In genomic region chr10:81643449-81644055, GRCm38 (mm10) we compare ENCODE assay signal across 8 mouse cellular contexts. TPM values are rescaled to one million over a fixed set of nuclear protein-coding genes. Genes with fewer than 3 reads are reported as not detected.
DNase-seq lines count a peak whose midpoint lies in the region; ATAC-seq and TF ChIP-seq lines count a peak whose summit lies in the region.

No protein-coding gene starts in this region.

- peak overlapping the region; percentile 92 for H3K4me2 ChIP-seq in lung, embryonic 16.5 days (ENCODE audit: low read depth, low read length)

- peak; percentile 26 to 62 (median 35); a peak in 4 of 6 replicates for TF ChIP-seq CTCF in MEL (IDR thresholded peaks at IDR 0.05 in 2 of 3, conservative IDR thresholded peaks at IDR 0.05 in 1 of 3; ENCODE audit: control insufficient read depth in 1 of 3, insufficient read depth in 1 of 3, low read depth in 2 of 3, low read length in 3 of 3, poor library complexity in 1 of 3, severe bottlenecking in 1 of 3)
- TF ChIP-seq CTCF in cerebellum, adult 2 months (IDR thresholded peaks at IDR 0.05; ENCODE audit: borderline replicate concordance, insufficient read depth, low read depth, low read length) = peak; percentile 43; the same call in 1 of the 2 replicates

- ATAC-seq in hematopoietic stem cell, adult 5-6 weeks (replicated peaks in 1 of 2; ENCODE audit: insufficient read depth in 1 of 2, low FRiP score in 2 of 2, low TSS enrichment in 1 of 2, low read depth in 1 of 2, poor library complexity in 2 of 2, severe bottlenecking in 2 of 2) = peak; percentile 70 to 77
- peak; percentile 93 for ATAC-seq in lung, embryonic 16.5 days (ENCODE audit: low read depth)

- no peak for TF ChIP-seq EP300 in MEL (IDR thresholded peaks at IDR 0.05; ENCODE audit: low read depth in 1 of 2, low read length in 2 of 2)

- TF ChIP-seq POLR2A in MEL (IDR thresholded peaks at IDR 0.05; ENCODE audit: control insufficient read depth in 1 of 2, insufficient read depth in 1 of 2, low read depth in 1 of 2, low read length in 2 of 2, poor library complexity in 1 of 2) = peak; percentile 63 to 90
- no peak; the same call in none of the 2 replicates for TF ChIP-seq POLR2A in cerebellum, adult 2 months (IDR thresholded peaks at IDR 0.05; ENCODE audit: borderline replicate concordance, insufficient read depth, low read length)

- peaks cover 3% of the 10 kb centered on the region; the same call in 1 of the 2 replicates for H3K79me2 ChIP-seq in MEL (ENCODE audit: control insufficient read depth, insufficient read depth, low read length, poor library complexity)

- H3K9ac ChIP-seq in MEL (ENCODE audit: control insufficient read depth, low read depth, low read length, poor library complexity, severe bottlenecking) = peak overlapping the region; percentile 82
- peak overlapping the region; percentile 97 for H3K9ac ChIP-seq in lung, embryonic 16.5 days (ENCODE audit: low read length)

- WGBS in cerebellum, adult 2 months = under 1% methylated on average over 74 of the region's 75 CpGs
- WGBS in lung, embryonic 16.5 days = under 1% methylated on average over 75 of the region's 75 CpGs

- TF ChIP-seq RAD21 in MEL (IDR thresholded peaks at IDR 0.05; ENCODE audit: low read depth, low read length) = peak; percentile 24

- H3K4me1 ChIP-seq in MEL (ENCODE audit: control insufficient read depth in 1 of 2, insufficient read depth in 2 of 2, low read length in 2 of 2) = peaks cover 2 to 15% of the 10 kb centered on the region in 2 experiments; a peak in 3 of 4 replicates
- H3K4me1 ChIP-seq in cerebellum, adult 2 months (ENCODE audit: control insufficient read depth, insufficient read depth, low read length) = peaks cover 22% of the 10 kb centered on the region
- H3K4me1 ChIP-seq in lung, embryonic 16.5 days (replicated peaks; ENCODE audit: control insufficient read depth, insufficient read depth, low read length) = peaks cover 12% of the 10 kb centered on the region

- no peaks in the 10 kb centered on the region for H3K9me3 ChIP-seq in MEL (replicated peaks; ENCODE audit: insufficient read depth, low read length)
- no peaks in the 10 kb centered on the region for H3K9me3 ChIP-seq in lung, embryonic 16.5 days (ENCODE audit: control insufficient read depth, low read length)

- H3K27ac ChIP-seq in MEL (ENCODE audit: control insufficient read depth, low read depth, low read length) = peak overlapping the region; percentile 76
- H3K27ac ChIP-seq in cerebellum, adult 2 months (ENCODE audit: insufficient read depth, low read length) = peak overlapping the region; percentile 98
- peak overlapping the region; percentile 96 for H3K27ac ChIP-seq in lung, embryonic 16.5 days (ENCODE audit: low read length)

- peaks cover 0 to 6% of the 10 kb centered on the region in 2 experiments; a peak in 1 of 4 replicates for H3K36me3 ChIP-seq in MEL (ENCODE audit: control insufficient read depth in 1 of 2, insufficient read depth in 2 of 2, low read length in 2 of 2)
- no peaks in the 10 kb centered on the region for H3K36me3 ChIP-seq in lung, embryonic 16.5 days (ENCODE audit: control insufficient read depth, insufficient read depth, low read length)

- peak overlapping the region; percentile 55 to 93 for H3K4me3 ChIP-seq in MEL (ENCODE audit: control insufficient read depth in 1 of 2, insufficient read depth in 1 of 2, low read depth in 2 of 2, low read length in 2 of 2)
- H3K4me3 ChIP-seq in cerebellum, adult 2 months (replicated peaks; ENCODE audit: insufficient read depth, low read depth, low read length) = peak overlapping the region; percentile 83
- H3K4me3 ChIP-seq in lung, embryonic 16.5 days (ENCODE audit: low read length) = peak overlapping the region; percentile 85

- H3K27me3 ChIP-seq in MEL (ENCODE audit: control insufficient read depth in 1 of 2, insufficient read depth in 2 of 2, low read length in 2 of 2) = no peaks in the 10 kb centered on the region
- H3K27me3 ChIP-seq in cerebellum, adult 2 months (ENCODE audit: control insufficient read depth, insufficient read depth, low read length) = no peaks in the 10 kb centered on the region
- no peaks in the 10 kb centered on the region for H3K27me3 ChIP-seq in lung, embryonic 16.5 days (ENCODE audit: control insufficient read depth, insufficient read depth, low read depth, low read length)

- peak; percentile 98 for DNase-seq in MEL (ENCODE audit: low read depth, low spot score)
- peak; percentile 98 to 99 for DNase-seq in cerebellum, adult 2 months
- peak; percentile 97 for DNase-seq in forelimb bud, embryonic 11.5 days (ENCODE audit: low read depth, low spot score)
- DNase-seq in layer of hippocampus, adult 9-10 months (ENCODE audit: low spot score) = peak; percentile 79
- peak; percentile 94 for DNase-seq in ovary, postnatal 10 days (ENCODE audit: low spot score)
- peak; percentile 94 to 97 for DNase-seq in thymus, postnatal 10 days (ENCODE audit: low spot score in 2 of 2)

TF ChIP-seq in MEL, 35 proteins besides CTCF, POLR2A, EP300 and RAD21 (continues in another document):
- no peak for TF ChIP-seq GATA1 (IDR thresholded peaks at IDR 0.05; ENCODE audit: low read depth, low read length)
- TF ChIP-seq MAFK (IDR thresholded peaks at IDR 0.05; ENCODE audit: borderline replicate concordance, low read depth, low read length) = no peak
- peak; percentile 73 for TF ChIP-seq ETS1 (IDR thresholded peaks at IDR 0.05; ENCODE audit: low read depth, low read length)
- TF ChIP-seq KAT2A (conservative IDR thresholded peaks at IDR 0.05; ENCODE audit: low read depth, low read length) = no peak; the same call in 1 of the 2 replicates
- peak; percentile 70 for TF ChIP-seq SIN3A (IDR thresholded peaks at IDR 0.05; ENCODE audit: low read length)
- no peak for TF ChIP-seq ZKSCAN1 (IDR thresholded peaks at IDR 0.05; ENCODE audit: low read depth, low read length)
- peak; percentile 84 for TF ChIP-seq ZMIZ1 (IDR thresholded peaks at IDR 0.05; ENCODE audit: low read depth, low read length)
- peak; percentile 67 for TF ChIP-seq TBP (IDR thresholded peaks at IDR 0.05; ENCODE audit: low read depth, low read length)
- TF ChIP-seq BHLHE40 (IDR thresholded peaks at IDR 0.05; ENCODE audit: borderline replicate concordance, low read depth, low read length) = peak; percentile 60; the same call in 1 of the 2 replicates
- no peak for TF ChIP-seq CHD1 (IDR thresholded peaks at IDR 0.05; ENCODE audit: low read depth, low read length)
- TF ChIP-seq JUND (IDR thresholded peaks at IDR 0.05; ENCODE audit: low read depth, low read length) = no peak
- peak; percentile 43 to 87; a peak in 3 of 4 replicates for TF ChIP-seq USF2 (IDR thresholded peaks at IDR 0.05; ENCODE audit: borderline replicate concordance in 1 of 2, insufficient read depth in 1 of 2, low read depth in 1 of 2, low read length in 2 of 2)
- TF ChIP-seq SMC3 (IDR thresholded peaks at IDR 0.05; ENCODE audit: low read depth, low read length) = peak; percentile 50
- TF ChIP-seq MXI1 (IDR thresholded peaks at IDR 0.05; ENCODE audit: low read depth, low read length) = peak; percentile 90
- no peak for TF ChIP-seq RCOR1 (IDR thresholded peaks at IDR 0.05; ENCODE audit: low read depth, low read length)
- peak; percentile 99 for TF ChIP-seq USF1 (IDR thresholded peaks at IDR 0.05; ENCODE audit: low read depth, low read length)
- TF ChIP-seq POLR2AphosphoS5 (IDR thresholded peaks at IDR 0.05; ENCODE audit: borderline replicate concordance, low read depth, low read length) = no peak
- no peak for TF ChIP-seq E2F4 (IDR thresholded peaks at IDR 0.05; ENCODE audit: borderline replicate concordance, low read depth, low read length)
- TF ChIP-seq MAZ (IDR thresholded peaks at IDR 0.05; ENCODE audit: low read depth, low read length) = peak; percentile 43; the same call in 1 of the 2 replicates
- TF ChIP-seq MYC (IDR thresholded peaks at IDR 0.05; ENCODE audit: low read depth, low read length) = peak; percentile 95; the same call in 1 of the 2 replicates

RNA-seq across cellular contexts. Expression of gene Gm10778, which starts 5.3 kb away (rescaled TPM):
- 3.5 and 3.9 TPM in 2 replicates for total RNA-seq in MEL (2012; rRNA removed)
- 1 to 10 TPM in 1 of 2 experiments, not detected in 1; 2.0 TPM for polyA plus RNA-seq in MEL (2012; ENCODE audit: insufficient read depth in 1 of 2, insufficient read length in 2 of 2, low read depth in 1 of 2, low replicate concordance in 2 of 2, missing spikeins in 1 of 2)
- 3.8 and 4.2 TPM in 2 replicates for polyA plus RNA-seq in cerebellum, adult 2 months (2012; rRNA removed)
- 5.6 and 9.9 TPM in 2 replicates for total RNA-seq in hematopoietic stem cell, adult 5-6 weeks (2017)
- polyA plus RNA-seq in lung, embryonic 16.5 days (2015; fragmentation: Nextera tagmentation; extraction: Ambion mirVana) = 4.8 and 5.0 TPM in 2 replicates

RNA-seq across cellular contexts. Expression of gene Ankrd24, which starts 15.2 kb away (rescaled TPM):
- total RNA-seq in MEL (2012; rRNA removed) = 3.2 and 4.5 TPM in 2 replicates
- polyA plus RNA-seq in MEL (2012; ENCODE audit: insufficient read depth in 1 of 2, insufficient read length in 2 of 2, low read depth in 1 of 2, low replicate concordance in 2 of 2, missing spikeins in 1 of 2) = 10 to 100 TPM in 1 of 2 experiments, not detected in 1; 14.6 TPM
- 121 and 130 TPM in 2 replicates for polyA plus RNA-seq in cerebellum, adult 2 months (2012; rRNA removed)
- total RNA-seq in hematopoietic stem cell, adult 5-6 weeks (2017) = 3.5 and 8.1 TPM in 2 replicates
- 8.5 and 9.2 TPM in 2 replicates for polyA plus RNA-seq in lung, embryonic 16.5 days (2015; fragmentation: Nextera tagmentation; extraction: Ambion mirVana)

RNA-seq across cellular contexts. Expression of gene Sirt6, which starts 16.0 kb away (rescaled TPM):
- 8.2 and 10.5 TPM in 2 replicates for total RNA-seq in MEL (2012; rRNA removed)
- polyA plus RNA-seq in MEL (2012; ENCODE audit: insufficient read depth in 1 of 2, insufficient read length in 2 of 2, low read depth in 1 of 2, low replicate concordance in 2 of 2, missing spikeins in 1 of 2) = 10 to 100 TPM in 1 of 2 experiments, not detected in 1; 38.2 TPM
- polyA plus RNA-seq in cerebellum, adult 2 months (2012; rRNA removed) = 35.4 and 38.5 TPM in 2 replicates
- 2.8 and 3.1 TPM in 2 replicates for total RNA-seq in hematopoietic stem cell, adult 5-6 weeks (2017)
- polyA plus RNA-seq in lung, embryonic 16.5 days (2015; fragmentation: Nextera tagmentation; extraction: Ambion mirVana) = 38.0 and 40.0 TPM in 2 replicates

RNA-seq across cellular contexts. Expression of gene BC025920, which starts 37.5 kb away (rescaled TPM):
- 0.98 and 1.1 TPM in 2 replicates for total RNA-seq in MEL (2012; rRNA removed)
- polyA plus RNA-seq in MEL (2012; ENCODE audit: insufficient read depth in 1 of 2, insufficient read length in 2 of 2, low read depth in 1 of 2, low replicate concordance in 2 of 2, missing spikeins in 1 of 2) = 1 to 10 TPM in 1 of 2 experiments, not detected in 1; 1.7 TPM
- polyA plus RNA-seq in cerebellum, adult 2 months (2012; rRNA removed) = 3.6 and 3.7 TPM in 2 replicates
- 2.9 and 3.5 TPM in 2 replicates for total RNA-seq in hematopoietic stem cell, adult 5-6 weeks (2017)
- 0.24 and 0.98 TPM in 2 replicates for polyA plus RNA-seq in lung, embryonic 16.5 days (2015; fragmentation: Nextera tagmentation; extraction: Ambion mirVana)

RNA-seq across cellular contexts. Expression of gene Tle6, which starts 42.7 kb away (rescaled TPM):
- 16.9 and 17.3 TPM in 2 replicates for total RNA-seq in MEL (2012; rRNA removed)
- polyA plus RNA-seq in MEL (2012; ENCODE audit: insufficient read depth in 1 of 2, insufficient read length in 2 of 2, low read depth in 1 of 2, low replicate concordance in 2 of 2, missing spikeins in 1 of 2) = 10 to 100 TPM in 1 of 2 experiments, not detected in 1; 31.9 TPM
- 8.7 and 9.6 TPM in 2 replicates for polyA plus RNA-seq in cerebellum, adult 2 months (2012; rRNA removed)
- total RNA-seq in hematopoietic stem cell, adult 5-6 weeks (2017) = 22.9 and 47.4 TPM in 2 replicates
- polyA plus RNA-seq in lung, embryonic 16.5 days (2015; fragmentation: Nextera tagmentation; extraction: Ambion mirVana) = 30.1 and 33.8 TPM in 2 replicates

Comparison
In these comparisons a context has a peak if more than half of its experiments do, and no peak if none do; other contexts are left out.
1. Peak in every context shown above with its lines: DNase-seq, ATAC-seq, H3K4me3 ChIP-seq and H3K27ac ChIP-seq.